Mouse (Mus musculus) cerebellum, adult 2 months (tissue): ENCODE measurements around the gene Zdhhc5.

ENCODE experiments used
- CTCF ChIP-seq: fragments of 200-500 bp; IDR thresholded peaks from 2 replicates; pipeline ENCODE4 v1.5.1; 2011; ENCODE audit warnings: low read depth, mild to moderate bottlenecking, control low read depth, low read length, moderate library complexity, borderline replicate concordance; ENCODE audit not compliant: insufficient read depth
- POLR2A ChIP-seq: fragments of 200-500 bp; IDR thresholded peaks from 2 replicates; pipeline ENCODE4 v1.6.1; 2011; ENCODE audit warnings: low read length, control low read depth, borderline replicate concordance; ENCODE audit not compliant: insufficient read depth

DNA sequence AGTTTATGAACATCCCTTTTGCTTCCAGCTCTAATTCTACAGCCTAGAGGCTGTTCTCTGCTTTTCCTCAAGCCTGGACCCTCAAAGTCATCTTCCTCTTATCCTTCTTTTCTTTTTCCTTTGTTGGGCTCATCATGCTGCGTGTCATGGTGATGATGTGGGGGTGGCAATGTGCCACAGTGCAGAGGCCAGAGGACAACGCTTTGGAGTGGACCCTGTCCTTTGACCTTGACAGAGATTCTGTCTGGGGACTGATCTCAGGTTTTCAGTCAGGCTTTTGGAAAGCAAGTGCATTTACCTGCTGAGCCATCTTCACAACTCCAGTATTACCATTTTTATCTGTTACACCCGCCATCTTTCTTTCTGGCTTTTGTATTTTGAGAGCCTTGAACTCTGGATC is 16.2 kb upstream of the Zdhhc5 start:
- TF ChIP-seq POLR2A = no peak
- TF ChIP-seq CTCF = no peak
